Mouse (Mus musculus) left cerebral cortex, postnatal 36 days (tissue): ENCODE data around the gene Cep164. TPM values are rescaled to one million over a fixed set of nuclear protein-coding genes. Genes with fewer than 3 reads are reported as not detected.
"Not testable (repeated sequence)": the region's sequence is repeated elsewhere in the genome, so short reads cannot be mapped to it uniquely, and the experiment has no call there.

Experiments
- DNase-seq, 2 experiments: peaks; one replicate each; pipeline ENCODE4 v3.0.0; 2021 to 2022; ENCODE audit warnings: low spot score in 2 of 2, mixed read lengths in 1 of 2
- intact Hi-C: fragments of 180-260 bp; cut with DNase I; formaldehyde crosslinking; loops from one replicate; pipeline ENCODE4 v1.15.1; 2025
- total RNA-seq, 2 experiments: library from RNA; stranded (reverse); gene quantifications; 2 replicates each; pipeline ENCODE4 v1.2.3; 2021

The Cep164 gene
- total RNA-seq, 2 experiments from 2014 or later: 10.9 to 16.3 TPM

GRCm38 (mm10) chr9:45793697-45794096 lies 34.8 kb downstream of the Cep164 start:
- no peak for DNase-seq
- intact Hi-C loops: no loop called here

- DNase-seq: no peak
- intact Hi-C loops: no loop called here
Observed at GRCm38 (mm10) chr9:45792235-45792634, 36.3 kb downstream of the Cep164 start.

GRCm38 (mm10) chr9:45791456-45792142 lies 36.9 kb downstream of the Cep164 start:
- DNase-seq: no peak
- intact Hi-C loops: no loop called here

GRCm38 (mm10) chr9:45788405-45788804 lies 40.1 kb downstream of the Cep164 start:
- intact Hi-C loops: no loop called here
- DNase-seq: no peak

- intact Hi-C loops: no loop called here
- DNase-seq: no peak
Observed at GRCm38 (mm10) chr9:45787547-45787946, 40.9 kb downstream of the Cep164 start.

- DNase-seq: no peak
- intact Hi-C loops: no loop called here
Observed at GRCm38 (mm10) chr9:45787071-45787470, 41.4 kb downstream of the Cep164 start.

GRCm38 (mm10) chr9:45783249-45784069 lies 45.0 kb downstream of the Cep164 start:
- intact Hi-C loops: no loop called here

GRCm38 (mm10) chr9:45779201-45779600 lies 49.3 kb downstream of the Cep164 start:
- intact Hi-C loops: no loop called here
- no peak for DNase-seq

More at GRCm38 (mm10) chr9:45783249-45784069, 45.0 kb downstream of the Cep164 start:
- DNase-seq: no peak

- not testable (repeated sequence) for DNase-seq
Observed at GRCm38 (mm10) chr9:45776176-45776575, 52.3 kb downstream of the Cep164 start.

GRCm38 (mm10) chr9:45774088-45774487 lies 54.4 kb downstream of the Cep164 start:
- DNase-seq: no peak
- intact Hi-C loops: no loop called here

More at GRCm38 (mm10) chr9:45776176-45776575, 52.3 kb downstream of the Cep164 start:
- intact Hi-C loops: not testable (repeated sequence)

GRCm38 (mm10) chr9:45769596-45769995 lies 58.9 kb downstream of the Cep164 start:
- intact Hi-C loops: no loop called here
- no peak for DNase-seq

GRCm38 (mm10) chr9:45768421-45768820 lies 60.1 kb downstream of the Cep164 start:
- DNase-seq: no peak
- intact Hi-C loops: no loop called here

- DNase-seq: no peak
- intact Hi-C loops: no loop called here
Observed at GRCm38 (mm10) chr9:45767155-45767554, 61.3 kb downstream of the Cep164 start.

GRCm38 (mm10) chr9:45766195-45766594 lies 62.3 kb downstream of the Cep164 start:
- intact Hi-C loops: no loop called here
- DNase-seq: no peak

- peak; percentile 75 to 82 for DNase-seq
- intact Hi-C loops: loop anchor here (2.0 to 10.0 kb wide), 2 partner anchors 160 to 338 kb away; no protein-coding TSS in a partner anchor
Observed at GRCm38 (mm10) chr9:45754452-45755091, 73.9 kb downstream of the Cep164 start.

- intact Hi-C loops: loop anchor here (10.0 kb wide), 1 partner anchor 155 kb away; no protein-coding TSS in a partner anchor
- no peak for DNase-seq
Observed at GRCm38 (mm10) chr9:45749917-45750316, 78.6 kb downstream of the Cep164 start.

GRCm38 (mm10) chr9:45745451-45745850 lies 83.0 kb downstream of the Cep164 start:
- intact Hi-C loops: no loop called here
- no peak for DNase-seq

GRCm38 (mm10) chr9:45740584-45740980 lies 87.9 kb downstream of the Cep164 start:
- intact Hi-C loops: no loop called here

GRCm38 (mm10) chr9:45739702-45740583 lies 88.5 kb downstream of the Cep164 start:
- DNase-seq: no peak
- intact Hi-C loops: no loop called here

More at GRCm38 (mm10) chr9:45740584-45740980, 87.9 kb downstream of the Cep164 start:
- DNase-seq: no peak
